Mouse (Mus musculus) ES-Bruce4 (cell line): ENCODE measurements around the gene Pgp.

Source experiments
- CTCF ChIP-seq: IDR thresholded peaks from one replicate; pipeline ENCODE4 v1.8.1; 2011; ENCODE audit warnings: low read depth, low read length
- EP300 ChIP-seq: IDR thresholded peaks from 2 replicates; pipeline ENCODE4 v1.6.1; 2011; ENCODE audit warnings: low read depth, low read length; ENCODE audit not compliant: insufficient read depth
- POLR2A ChIP-seq: IDR thresholded peaks from one replicate; pipeline ENCODE4 v1.8.1; 2011; ENCODE audit warnings: low read length; ENCODE audit not compliant: insufficient read depth

DNA sequence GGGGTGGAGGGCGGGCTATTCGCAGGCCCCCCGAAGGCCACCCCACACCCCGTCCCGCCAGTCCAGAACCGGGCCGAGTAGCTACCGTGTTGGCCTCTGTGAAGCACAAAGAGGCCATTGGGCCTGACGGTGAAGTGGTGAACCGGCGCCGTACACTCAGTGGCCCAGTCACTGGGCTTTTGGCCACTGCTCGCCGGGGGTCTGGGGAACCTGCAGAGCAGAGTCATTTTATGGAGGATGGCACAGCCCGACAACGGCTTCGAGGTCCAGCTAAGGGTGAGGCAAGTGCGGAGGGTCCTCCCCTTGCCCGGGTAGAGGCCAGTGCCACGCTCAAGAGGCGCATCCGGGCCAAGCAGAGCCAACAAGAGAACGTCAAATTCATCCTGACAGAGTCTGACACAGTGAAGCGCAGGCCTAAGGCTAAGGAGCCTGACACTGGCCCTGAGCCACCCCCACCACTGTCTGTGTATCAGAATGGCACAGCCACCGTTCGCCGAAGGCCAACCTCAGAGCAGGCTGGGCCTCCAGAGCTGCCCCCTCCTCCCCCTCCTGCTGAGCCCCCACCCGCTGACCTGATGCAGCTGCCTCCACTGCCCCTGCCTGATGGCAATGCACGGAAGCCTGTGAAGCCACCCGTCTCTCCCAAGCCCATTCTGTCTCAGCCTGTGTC, 35.2 kb downstream of the Pgp start:
- TF ChIP-seq CTCF = no peak
- no peak for TF ChIP-seq POLR2A
- no peak for TF ChIP-seq EP300
